Mouse (Mus musculus) E14TG2a.4 (cell line): Measurements from ENCODE around the gene Fignl1.

Experiments
- CTCF ChIP-seq: conservative IDR thresholded peaks from 2 replicates; pipeline ENCODE4 v1.5.1; 2014; ENCODE audit warnings: low read length
- NANOG ChIP-seq: IDR thresholded peaks from 2 replicates; pipeline ENCODE4 v1.6.1; 2014; ENCODE audit warnings: borderline replicate concordance, low read length, mixed read lengths
- POU5F1 ChIP-seq: IDR thresholded peaks from 2 replicates; pipeline ENCODE4 v1.6.1; 2014; ENCODE audit warnings: low read length, borderline replicate concordance

DNA sequence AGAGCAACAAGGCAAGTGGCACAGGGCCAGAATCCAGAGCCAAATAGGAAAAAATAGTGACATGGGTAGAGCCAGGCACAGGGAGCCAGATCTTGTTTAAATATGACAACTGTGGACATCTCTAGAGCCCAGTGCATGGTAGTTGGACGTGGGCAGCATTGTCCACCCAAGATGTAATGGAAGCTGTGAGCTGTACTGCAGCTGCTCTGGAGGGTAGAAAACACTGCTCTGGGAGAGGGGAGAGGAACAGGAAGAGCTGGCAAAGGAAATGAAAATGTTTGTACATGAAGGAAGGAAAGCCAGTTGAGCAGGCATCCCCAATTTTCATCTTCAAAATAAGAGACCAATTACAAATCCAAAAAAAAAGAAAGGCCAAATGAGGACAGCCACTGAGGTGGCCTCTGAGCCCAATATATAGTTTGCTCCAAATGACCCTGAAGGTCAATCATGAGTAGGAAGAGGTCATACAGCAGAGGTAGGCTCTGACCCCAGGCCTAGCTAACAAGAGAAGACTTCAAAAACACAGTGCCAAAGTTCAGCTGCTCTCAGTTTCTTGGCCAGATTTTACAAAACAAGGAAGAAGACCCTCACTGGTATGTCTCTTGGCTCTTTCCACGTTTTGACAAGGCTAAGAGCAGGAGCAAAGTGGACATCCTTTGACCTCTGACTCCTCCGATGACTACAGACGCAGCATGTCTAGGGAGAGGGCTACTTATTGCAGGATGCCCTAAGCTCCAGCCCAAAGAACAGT lies 32.5 kb downstream of the Fignl1 start:
- TF ChIP-seq CTCF (no peak), POU5F1 (no peak), NANOG (no peak)
